Mouse (Mus musculus) cerebellum, adult 2 months (tissue): ENCODE results near the gene Psors1c2. TPM values are rescaled to one million over a fixed set of nuclear protein-coding genes. Genes with fewer than 3 reads are reported as not detected.

Experiments
- DNase-seq, 2 experiments: peaks; one replicate each; pipeline ENCODE4 v3.0.0; 2021
- H3K27ac ChIP-seq: fragments of 200-500 bp; 2 replicates; pipeline ENCODE4 v1.5.1; 2012; ENCODE audit warnings: low read length, control low read depth, inconsistent platforms; ENCODE audit not compliant: insufficient read depth
- H3K27me3 ChIP-seq: fragments of 200-500 bp; 2 replicates; pipeline ENCODE4 v1.6.1; 2012; ENCODE audit warnings: inconsistent platforms, mild to moderate bottlenecking, low read length, moderate library complexity; ENCODE audit not compliant: control insufficient read depth, insufficient read depth
- H3K4me1 ChIP-seq: fragments of 200-500 bp; 2 replicates; pipeline ENCODE4 v1.6.1; 2011; ENCODE audit warnings: low read length; ENCODE audit not compliant: control insufficient read depth, insufficient read depth
- H3K4me3 ChIP-seq: fragments of 200-500 bp; replicated peaks from 2 replicates; pipeline ENCODE3; 2011; ENCODE audit warnings: mild to moderate bottlenecking, low read depth, low read length, control low read depth; ENCODE audit not compliant: insufficient read depth
- CTCF ChIP-seq: fragments of 200-500 bp; IDR thresholded peaks from 2 replicates; pipeline ENCODE4 v1.5.1; 2011; ENCODE audit warnings: low read depth, mild to moderate bottlenecking, control low read depth, low read length, moderate library complexity, borderline replicate concordance; ENCODE audit not compliant: insufficient read depth
- POLR2A ChIP-seq: fragments of 200-500 bp; IDR thresholded peaks from 2 replicates; pipeline ENCODE4 v1.6.1; 2011; ENCODE audit warnings: low read length, control low read depth, borderline replicate concordance; ENCODE audit not compliant: insufficient read depth
- WGBS: fragments of 180-500 bp; shearing (Covaris S2); methylation state at CpG from one replicate; pipeline ENCODE4 v1.1.7; 2018; 5-methylcytosine and 5-hydroxymethylcytosine counted together
- polyA plus RNA-seq: library from polyadenylated mRNA; depleted of rRNA; stranded (reverse); fragments of >200 nt; gene quantifications from 2 replicates; pipeline ENCODE4 v1.2.3, GENCODE M21; 2012

Gene Psors1c2
- polyA plus RNA-seq, 1 experiment, result not detected

DNA sequence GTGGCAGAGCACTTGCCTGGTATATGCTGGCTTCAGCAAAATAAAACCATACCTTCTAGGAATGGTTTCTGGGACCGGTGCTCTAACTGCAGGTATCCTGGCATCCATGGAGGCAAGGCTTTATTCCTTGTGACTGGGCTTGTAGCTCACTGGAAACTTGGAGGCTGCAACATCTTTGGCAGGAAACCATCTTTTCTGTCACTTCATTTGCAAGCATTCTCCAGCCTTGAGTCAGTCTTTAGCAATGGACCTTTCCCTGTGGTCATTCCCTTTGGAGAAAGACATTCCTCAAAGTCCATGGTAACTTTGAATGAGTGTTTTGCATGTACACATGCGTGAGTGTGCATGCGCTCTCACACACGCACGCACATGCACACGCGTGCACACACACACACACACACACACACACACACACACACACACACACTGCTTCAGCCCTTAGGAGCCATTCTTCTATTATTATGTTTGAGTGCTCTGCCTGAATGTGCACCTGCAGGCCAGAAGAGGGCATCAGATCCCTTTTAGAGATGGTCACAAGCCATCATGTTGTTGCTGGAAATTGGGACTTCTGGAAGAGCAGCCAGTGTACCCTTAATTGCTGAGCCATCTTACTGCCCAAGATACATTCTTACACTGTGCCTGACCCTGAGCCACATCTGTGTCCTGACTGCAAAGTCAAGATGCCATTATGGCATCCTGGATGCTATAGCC is 19.9 kb upstream of the Psors1c2 start:
- no peak for DNase-seq
- no peak overlapping the region for H3K27ac ChIP-seq
- WGBS, result 89% methylated on average over 7 of the region's 7 CpGs
- peak; percentile 47; the same call in 1 of the 2 replicates for TF ChIP-seq CTCF
- no peak for TF ChIP-seq POLR2A
- H3K4me3 ChIP-seq, result no peak overlapping the region
- no peaks in the 10 kb centered on the region for H3K4me1 ChIP-seq
- H3K27me3 ChIP-seq, result no peaks in the 10 kb centered on the region

DNA sequence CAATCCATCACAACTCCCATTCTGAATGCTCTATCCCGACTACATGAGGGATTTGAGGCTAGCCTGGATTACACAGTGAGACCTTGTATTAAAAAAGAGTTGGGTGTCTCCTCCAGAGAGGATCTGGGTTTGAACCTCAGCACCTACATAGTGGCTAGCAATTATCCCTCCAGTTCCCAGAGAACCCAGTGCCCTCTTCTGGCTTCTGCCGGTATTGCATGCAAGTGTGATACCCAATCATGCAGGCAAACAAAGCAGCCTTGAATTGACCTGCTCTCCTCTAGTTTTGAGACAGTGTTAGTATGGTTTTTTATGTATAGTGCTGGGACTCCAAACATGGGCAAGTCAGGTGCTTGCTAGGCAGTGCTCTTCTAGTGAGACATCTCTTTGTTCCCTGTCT is 19.1 kb upstream of the Psors1c2 start:
- no peak for TF ChIP-seq POLR2A
- TF ChIP-seq CTCF, result peak; percentile 54
- Histone ChIP-seq H3K4me3 (no peak overlapping the region), H3K27me3 (no peaks in the 10 kb centered on the region), H3K27ac (no peak overlapping the region), H3K4me1 (no peaks in the 10 kb centered on the region)
- DNase-seq, result peak; percentile 40 to 62
- 8% methylated on average over 2 of the region's 2 CpGs for WGBS

DNA sequence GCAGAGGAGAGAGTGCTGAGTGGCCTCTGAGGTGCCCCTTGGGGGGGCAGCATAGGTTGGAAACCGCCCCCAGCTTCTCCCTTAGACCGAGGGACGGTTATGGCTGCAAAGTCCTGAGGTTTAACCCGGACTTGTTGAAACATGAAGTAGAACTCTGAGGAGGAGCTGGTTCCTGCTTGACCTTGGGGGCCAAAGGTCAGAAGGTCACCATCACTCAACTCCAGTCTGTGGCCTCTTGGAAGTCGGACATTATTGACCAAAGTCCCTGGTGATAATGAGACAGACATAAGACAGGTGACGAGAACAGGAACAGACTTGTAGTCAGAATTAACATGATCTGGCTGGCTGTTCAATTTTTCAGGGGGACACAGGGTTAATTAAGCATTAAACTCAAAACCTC is 18.2 kb upstream of the Psors1c2 start:
- WGBS, result 67% methylated on average over 6 of the region's 6 CpGs
- TF ChIP-seq CTCF (no peak), POLR2A (no peak)
- no peak for DNase-seq
- H3K27me3 ChIP-seq, result no peaks in the 10 kb centered on the region
- H3K4me1 ChIP-seq, result no peaks in the 10 kb centered on the region
- no peak overlapping the region for H3K27ac ChIP-seq
- H3K4me3 ChIP-seq, result no peak overlapping the region

DNA sequence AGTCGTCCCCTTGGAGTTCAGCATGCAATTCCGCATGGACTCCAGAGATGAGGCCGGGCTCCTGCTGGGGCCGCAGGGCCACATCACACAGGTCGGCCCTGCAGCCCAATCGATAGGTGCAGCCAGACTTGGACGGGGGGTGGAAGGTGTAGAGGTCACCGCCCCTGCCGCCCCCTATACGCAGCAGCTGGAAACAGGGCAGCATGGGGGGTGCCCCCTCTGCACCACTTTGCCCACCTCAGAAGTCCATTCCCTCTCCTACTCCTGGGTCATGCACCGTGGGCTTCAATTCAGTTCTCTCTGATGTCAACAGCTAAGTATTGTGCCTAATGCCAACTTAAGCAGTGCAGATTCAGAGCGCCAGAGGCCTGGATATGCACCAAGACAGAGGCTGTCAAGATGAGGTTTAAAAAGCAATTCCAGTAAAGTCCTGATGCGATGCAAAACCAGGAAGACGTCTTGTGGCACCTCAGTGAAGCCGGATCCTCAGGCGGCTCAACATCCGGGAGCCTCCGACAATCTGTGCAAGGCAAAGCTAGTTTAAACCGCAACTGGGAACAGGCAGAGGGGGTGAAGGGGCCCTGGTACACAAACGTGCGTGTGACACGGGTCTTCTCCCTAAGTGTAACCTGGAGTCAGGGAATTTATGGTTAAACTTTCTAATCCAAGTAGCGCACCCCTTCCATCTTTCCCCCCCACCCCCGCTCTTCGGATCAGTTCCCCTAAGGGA is 16.9 kb upstream of the Psors1c2 start:
- DNase-seq, result peak; percentile 17 to 22
- Histone ChIP-seq H3K27me3 (no peaks in the 10 kb centered on the region), H3K27ac (no peak overlapping the region), H3K4me3 (peak overlapping the region; percentile 73), H3K4me1 (no peaks in the 10 kb centered on the region)
- TF ChIP-seq POLR2A, result no peak
- no peak for TF ChIP-seq CTCF
- WGBS, result 4% methylated on average over 25 of the region's 25 CpGs

DNA sequence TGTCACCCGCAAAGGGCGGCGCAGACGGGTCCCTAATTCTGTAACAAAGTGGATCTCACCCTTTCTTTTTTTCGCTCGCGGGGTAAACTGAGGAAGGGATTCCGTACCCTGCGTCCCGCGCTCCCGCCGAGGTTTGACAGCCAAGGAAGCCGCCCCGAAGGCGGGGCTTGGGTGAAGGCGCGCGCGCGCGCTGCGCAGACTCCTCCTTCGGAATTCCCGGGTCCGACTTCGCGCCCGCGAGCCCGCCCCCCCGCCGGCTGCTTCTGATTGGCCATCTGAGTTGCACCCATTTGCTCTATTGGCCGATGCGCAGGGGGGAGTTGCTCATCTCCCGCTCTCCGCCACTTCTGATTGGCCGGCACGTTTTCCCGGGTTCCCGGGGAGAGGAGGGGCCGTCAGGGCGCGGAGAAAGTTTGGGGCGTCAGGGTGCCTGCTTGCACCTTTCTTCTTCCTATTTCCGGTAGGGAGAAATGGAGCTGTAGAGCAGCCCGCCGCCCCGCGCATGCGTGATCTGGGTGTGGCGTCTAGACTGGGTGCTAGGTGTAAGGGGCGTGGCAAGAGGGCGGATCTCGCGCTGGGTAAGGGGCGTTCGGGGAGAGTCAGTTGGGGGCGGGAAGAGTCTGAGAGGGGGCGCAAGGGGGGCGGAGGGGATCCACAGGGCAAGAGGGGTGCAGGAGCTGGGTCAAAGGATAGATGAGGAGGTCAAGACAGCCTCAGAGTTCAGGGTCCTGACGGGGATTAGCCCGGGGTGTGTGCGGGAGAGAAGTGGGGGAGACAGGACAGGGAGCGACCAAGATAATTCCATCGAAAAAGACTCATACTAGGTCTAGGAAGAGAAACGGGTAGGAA is 16.1 kb upstream of the Psors1c2 start, which contains the start of the genes Tcf19 and Cchcr1:
Tcf19 (minus strand) TSS at position 173 of the 849 bp plus-strand sequence.
Cchcr1 (plus strand) TSS at position 449 of the 849 bp plus-strand sequence.
- Histone ChIP-seq H3K4me3 (peak within 1 kb of the TSS; percentile 73), H3K27me3 (no peaks in the 10 kb centered on the region), H3K27ac (no peak within 1 kb of the TSS), H3K4me1 (no peaks in the 10 kb centered on the region)
- TF ChIP-seq POLR2A (no peak), CTCF (no peak)
- under 1% methylated on average over 67 of the region's 67 CpGs for WGBS
- peak; percentile 93 to 95 for DNase-seq

DNA sequence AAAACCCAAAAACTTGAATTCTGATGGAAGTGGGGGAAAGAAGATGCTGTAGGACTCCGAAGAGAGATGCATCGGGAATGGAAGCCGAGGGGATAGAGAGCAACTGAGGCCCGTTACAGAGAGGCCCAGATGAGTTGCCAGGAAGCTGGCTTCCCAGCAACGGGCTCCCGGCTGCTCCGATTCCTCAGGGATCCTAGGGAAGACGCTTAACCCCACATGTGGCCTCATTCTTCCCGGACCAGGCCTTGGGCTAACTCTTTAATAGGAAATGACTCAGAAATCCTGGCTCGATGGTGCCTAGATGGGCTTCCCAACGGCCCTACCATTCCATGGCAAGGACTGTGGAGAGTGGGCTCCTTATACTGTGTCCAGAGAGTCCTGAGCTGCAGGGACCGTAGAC is 15.5 kb upstream of the Psors1c2 start:
- Histone ChIP-seq H3K4me1 (no peaks in the 10 kb centered on the region), H3K27me3 (no peaks in the 10 kb centered on the region), H3K4me3 (no peak overlapping the region), H3K27ac (no peak overlapping the region)
- no peak for TF ChIP-seq POLR2A
- TF ChIP-seq CTCF, result no peak
- DNase-seq, result peak in 1 of 2 experiments; percentile 21
- 3% methylated on average over 12 of the region's 12 CpGs for WGBS

- Histone ChIP-seq H3K4me1 (no peaks in the 10 kb centered on the region), H3K27ac (no peak overlapping the region), H3K4me3 (no peak overlapping the region), H3K27me3 (no peaks in the 10 kb centered on the region)
- WGBS, result 22% methylated on average over 9 of the region's 9 CpGs
- TF ChIP-seq CTCF (no peak), POLR2A (no peak)
- no peak for DNase-seq
Observed at GRCm38 (mm10) chr17:35524354-35524753, 8.6 kb upstream of the Psors1c2 start.
